ENCODE assay signal across 12 mouse cellular contexts in genomic region chr7:83966047-83966818, GRCm38 (mm10).
DNase-seq lines count a peak whose midpoint lies in the region; ATAC-seq and TF ChIP-seq lines count a peak whose summit lies in the region.
"Had no signal": no experiment of that assay in that cellular context is flagged by ENCODE, and none has a peak within 500 bp of the region (broad histone marks: within the 10 kb centered on the region; RNA-seq: fewer than 3 reads in every experiment).

No protein-coding gene starts in this region.

- H3K27ac ChIP-seq in lung, postnatal 0 days (ENCODE audit: low read length), result no peak overlapping the region
- H3K27ac ChIP-seq: neural tube, embryonic 15.5 days had no signal

- H3K9ac ChIP-seq in lung, postnatal 0 days (replicated peaks; ENCODE audit: low read depth), result no peak overlapping the region
- H3K9ac ChIP-seq: neural tube, embryonic 15.5 days had no signal

- peak; percentile 48 for DNase-seq in adrenal gland, adult 2 months
- no peak for DNase-seq in adrenal gland, postnatal 25 days
- DNase-seq in ovary, adult 18-20 months (ENCODE audit: low spot score), result peak; percentile 59
- DNase-seq in ovary, postnatal 36 days (ENCODE audit: low spot score), result no peak
- peak; percentile 83 for DNase-seq in lung, postnatal 0 days (ENCODE audit: low spot score)
- DNase-seq in B cell, adult 2 months, result no peak
- DNase-seq in kidney, adult 18-20 months, result no peak
- DNase-seq: cerebellum, postnatal 10 days; liver had no signal

- H3K4me1 ChIP-seq in lung, postnatal 0 days (ENCODE audit: insufficient read depth, low read depth, low read length), result no peaks in the 10 kb centered on the region
- H3K4me1 ChIP-seq: neural tube, embryonic 15.5 days had no signal

- no peak overlapping the region for H3K4me3 ChIP-seq in lung, postnatal 0 days (ENCODE audit: low read depth, low read length)
- H3K4me3 ChIP-seq: neural tube, embryonic 15.5 days had no signal

- no peaks in the 10 kb centered on the region for H3K27me3 ChIP-seq in lung, postnatal 0 days (replicated peaks; ENCODE audit: insufficient read depth, low read length)
- H3K27me3 ChIP-seq: neural tube, embryonic 15.5 days had no signal

- no peak overlapping the region for H3K4me2 ChIP-seq in lung, postnatal 0 days (replicated peaks; ENCODE audit: low read depth, low read length)
- H3K4me2 ChIP-seq: neural tube, embryonic 15.5 days had no signal

- WGBS in lung, postnatal 0 days, result 44% methylated on average over 5 of the region's 5 CpGs

- TF ChIP-seq CTCF in lung, postnatal 0 days (IDR thresholded peaks at IDR 0.05), result no peak

- ATAC-seq in lung, postnatal 0 days, result peak; percentile 65
- no peak for ATAC-seq in megakaryocyte-erythroid progenitor cell, adult 5-6 weeks (replicated peaks; ENCODE audit: low FRiP score, low TSS enrichment, poor library complexity, severe bottlenecking)
- ATAC-seq: inflammation-experienced regulatory T-cells, adult 6 months had no signal

- TF ChIP-seq EP300 in lung, postnatal 0 days (IDR thresholded peaks at IDR 0.05), result no peak

- no peaks in the 10 kb centered on the region for H3K36me3 ChIP-seq in lung, postnatal 0 days (ENCODE audit: insufficient read depth, low read length)
- H3K36me3 ChIP-seq: neural tube, embryonic 15.5 days had no signal

- no peaks in the 10 kb centered on the region for H3K9me3 ChIP-seq in lung, postnatal 0 days (ENCODE audit: low read length)
- H3K9me3 ChIP-seq: neural tube, embryonic 15.5 days had no signal

Comparison
In these comparisons a context has a peak if more than half of its experiments do, and no peak if none do; other contexts are left out.
1. DNase-seq: peak in adrenal gland, adult 2 months (single experiment), ovary, adult 18-20 months (single experiment) and lung, postnatal 0 days (single experiment); none in adrenal gland, postnatal 25 days (single experiment), ovary, postnatal 36 days (single experiment), B cell, adult 2 months (0 of 2) and kidney, adult 18-20 months (single experiment).